Comparison of ENCODE assay signal across 34 mouse cellular contexts in genomic region chr14:37795642-37796041, GRCm38 (mm10).
"Had no signal": no experiment of that assay in that cellular context is flagged by ENCODE, and none has a peak within 500 bp of the region (broad histone marks: within the 10 kb centered on the region; RNA-seq: fewer than 3 reads in every experiment).

No protein-coding gene starts in this region.

- H3K27me3 ChIP-seq: heart, embryonic 12.5 days; heart, embryonic 13.5 days; heart, embryonic 15.5 days; hindbrain, embryonic 12.5 days; hindbrain, embryonic 13.5 days; hindbrain, embryonic 15.5 days; intestine, embryonic 15.5 days; kidney, embryonic 15.5 days had no signal

- H3K27ac ChIP-seq: heart, embryonic 13.5 days; heart, embryonic 15.5 days; hindbrain, embryonic 10.5 days; hindbrain, embryonic 12.5 days; hindbrain, embryonic 13.5 days; hindbrain, embryonic 14.5 days; hindbrain, embryonic 15.5 days; hindbrain, postnatal 0 days; intestine, embryonic 15.5 days; kidney, embryonic 15.5 days; kidney, postnatal 0 days; layer of hippocampus, adult 2 months; left cerebral cortex, adult 2 months had no signal

- H3K36me3 ChIP-seq: heart, embryonic 12.5 days; heart, embryonic 13.5 days; heart, embryonic 15.5 days; hindbrain, embryonic 10.5 days; hindbrain, embryonic 12.5 days; hindbrain, embryonic 13.5 days; hindbrain, embryonic 15.5 days; intestine, embryonic 15.5 days; kidney, embryonic 15.5 days had no signal

- H3K4me1 ChIP-seq: heart, embryonic 12.5 days; heart, embryonic 13.5 days; heart, embryonic 15.5 days; hindbrain, embryonic 10.5 days; hindbrain, embryonic 12.5 days; hindbrain, embryonic 13.5 days; hindbrain, embryonic 15.5 days; intestine, embryonic 15.5 days; kidney, embryonic 15.5 days had no signal

- H3K4me3 ChIP-seq: heart, embryonic 12.5 days; heart, embryonic 13.5 days; heart, embryonic 15.5 days; hindbrain, embryonic 10.5 days; hindbrain, embryonic 12.5 days; hindbrain, embryonic 13.5 days; hindbrain, embryonic 15.5 days; intestine, embryonic 15.5 days; kidney, embryonic 15.5 days; layer of hippocampus, adult 2 months; left cerebral cortex, adult 2 months had no signal

- ATAC-seq: hindbrain, embryonic 16.5 days; hindbrain, postnatal 0 days; inflammation-experienced regulatory T-cells, adult 6 months; intestine, embryonic 15.5 days; intestine, embryonic 16.5 days; intestine, postnatal 0 days had no signal

- DNase-seq: heart, postnatal 10 days; heart, postnatal 14 days; heart, postnatal 36 days; heart, postnatal 4 days; kidney, adult 11 months; kidney, adult 18-20 months; kidney, adult 2 months; kidney, adult 8-10 months; kidney, adult 9 months; kidney, postnatal 10 days; kidney, postnatal 14 days; kidney, postnatal 25 days; kidney, postnatal 36 days; kidney, postnatal 4 days; layer of hippocampus, adult 9-11 months; layer of hippocampus, postnatal 36 days had no signal

- H3K9me3 ChIP-seq: heart, embryonic 12.5 days; heart, embryonic 15.5 days; hindbrain, embryonic 10.5 days; hindbrain, embryonic 12.5 days; hindbrain, embryonic 13.5 days; hindbrain, embryonic 15.5 days; intestine, embryonic 15.5 days; kidney, embryonic 15.5 days had no signal
